Mouse (Mus musculus) testis, adult 2 months (tissue): ENCODE data around the gene Vmn1r188. TPM values are rescaled to one million over a fixed set of nuclear protein-coding genes. Genes with fewer than 3 reads are reported as not detected.
"Not testable (repeated sequence)": the region's sequence is repeated elsewhere in the genome, so short reads cannot be mapped to it uniquely, and the experiment has no call there.

Experiments
- H3K27ac ChIP-seq: fragments of 200-500 bp; 2 replicates; pipeline ENCODE4 v1.5.1; 2012; ENCODE audit warnings: low read depth, low read length; ENCODE audit not compliant: control insufficient read depth, insufficient read depth
- H3K27me3 ChIP-seq: fragments of 200-500 bp; 2 replicates; pipeline ENCODE4 v1.6.1; 2012; ENCODE audit warnings: mild to moderate bottlenecking, low read length, moderate library complexity; ENCODE audit not compliant: control insufficient read depth, insufficient read depth
- H3K36me3 ChIP-seq: fragments of 200-500 bp; 2 replicates; pipeline ENCODE4 v1.6.1; 2012; ENCODE audit warnings: mild to moderate bottlenecking, low read length; ENCODE audit not compliant: control insufficient read depth, insufficient read depth
- H3K4me1 ChIP-seq: fragments of 200-500 bp; 2 replicates; pipeline ENCODE4 v1.6.1; 2012; ENCODE audit warnings: low read length; ENCODE audit not compliant: control insufficient read depth, insufficient read depth
- H3K4me3 ChIP-seq: fragments of 200-500 bp; 2 replicates; pipeline ENCODE4 v1.5.1; 2012; ENCODE audit warnings: low read depth, mild to moderate bottlenecking, low read length, moderate library complexity, mixed read lengths; ENCODE audit not compliant: control insufficient read depth
- CTCF ChIP-seq: fragments of 200-500 bp; IDR thresholded peaks from 2 replicates; pipeline ENCODE4 v1.5.1; 2012; ENCODE audit warnings: low read depth, mild to moderate bottlenecking, inconsistent platforms, low read length, moderate library complexity; ENCODE audit not compliant: control insufficient read depth, insufficient read depth, insufficient replicate concordance
- POLR2A ChIP-seq: fragments of 200-500 bp; IDR thresholded peaks from 2 replicates; pipeline ENCODE4 v1.6.1; 2012; ENCODE audit warnings: low read depth, mild to moderate bottlenecking, inconsistent platforms, low read length, moderate library complexity; ENCODE audit not compliant: control insufficient read depth
- polyA plus RNA-seq: library from polyadenylated mRNA; depleted of rRNA; stranded (reverse); fragments of >200 nt; gene quantifications from 2 replicates; pipeline ENCODE4 v1.2.3, GENCODE M21; 2012

Vmn1r188 gene
- polyA plus RNA-seq, 1 experiment: not detected

GRCm38 (mm10) chr13:22039951-22040463 is 44.2 kb upstream of the Vmn1r188 start:
- Histone ChIP-seq H3K4me3 (no peak overlapping the region), H3K27me3 (no peaks in the 10 kb centered on the region), H3K36me3 (no peaks in the 10 kb centered on the region), H3K27ac (no peak overlapping the region), H3K4me1 (peaks cover 4% of the 10 kb centered on the region)
- TF ChIP-seq POLR2A (no peak), CTCF (no peak)

- H3K36me3 ChIP-seq: no peaks in the 10 kb centered on the region
- TF ChIP-seq POLR2A (no peak), CTCF (no peak)
Measured at GRCm38 (mm10) chr13:22040464-22041141, 43.6 kb upstream of the Vmn1r188 start.

GRCm38 (mm10) chr13:22041142-22041536 is 43.1 kb upstream of the Vmn1r188 start, which contains the start of gene Hist1h4i:
Gene Hist1h4i, minus strand, starts transcription at chr13:22041362.
- H3K36me3 ChIP-seq, H3K4me1 ChIP-seq, H3K27me3 ChIP-seq: not testable (repeated sequence)
- H3K4me3 ChIP-seq: peak within 1 kb of the TSS; percentile 77
- peak; percentile 83 for TF ChIP-seq POLR2A
- H3K27ac ChIP-seq: peak within 1 kb of the TSS; percentile 89

More at GRCm38 (mm10) chr13:22040464-22041141, 43.6 kb upstream of the Vmn1r188 start:
- Histone ChIP-seq H3K27ac (peak overlapping the region; percentile 65), H3K4me3 (peak overlapping the region; percentile 8), H3K27me3 (no peaks in the 10 kb centered on the region), H3K4me1 (peaks cover 4% of the 10 kb centered on the region)

- Histone ChIP-seq H3K27ac (peak overlapping the region; percentile 89), H3K4me1 (no peaks in the 10 kb centered on the region; the same call in none of the 2 replicates), H3K36me3 (no peaks in the 10 kb centered on the region), H3K27me3 (no peaks in the 10 kb centered on the region), H3K4me3 (peak overlapping the region; percentile 77)
- TF ChIP-seq POLR2A (no peak), CTCF (no peak)
Measured at GRCm38 (mm10) chr13:22041651-22042567, 42.3 kb upstream of the Vmn1r188 start.

- H3K27me3 ChIP-seq, H3K4me1 ChIP-seq, H3K36me3 ChIP-seq: not testable (repeated sequence)
- Histone ChIP-seq H3K4me3 (peak within 1 kb of the TSS; percentile 77), H3K27ac (peak within 1 kb of the TSS; percentile 89)
- TF ChIP-seq POLR2A: peak; percentile 53; the same call in 1 of the 2 replicates
Measured at GRCm38 (mm10) chr13:22042568-22043502, 41.4 kb upstream of the Vmn1r188 start, which contains the start of the genes Hist1h2ag and Hist1h2bj. Gene Hist1h2ag, minus strand, starts transcription at chr13:22042944. Gene Hist1h2bj, plus strand, starts transcription at chr13:22043214.

- no peak for TF ChIP-seq CTCF
- no peak for TF ChIP-seq POLR2A
- H3K4me1 ChIP-seq: no peaks in the 10 kb centered on the region; the same call in none of the 2 replicates
Measured at GRCm38 (mm10) chr13:22043503-22044431, 40.5 kb upstream of the Vmn1r188 start.

More at GRCm38 (mm10) chr13:22043503-22044431, 40.5 kb upstream of the Vmn1r188 start:
- peak overlapping the region; percentile 68 for H3K4me3 ChIP-seq
- no peak overlapping the region for H3K27ac ChIP-seq
- no peaks in the 10 kb centered on the region for H3K27me3 ChIP-seq
- no peaks in the 10 kb centered on the region for H3K36me3 ChIP-seq
